Mouse (Mus musculus) limb, embryonic 15.5 days (tissue): ENCODE data around the gene Mrap. TPM values are rescaled to one million over a fixed set of nuclear protein-coding genes. Genes with fewer than 3 reads are reported as not detected.

Experiments used
- ATAC-seq: fragments of 200-750 bp; cut with Nextera tagmentation; 2 replicates; pipeline ENCODE4 v1.8.0; 2017; ENCODE audit warnings: low read depth, moderate TSS enrichment; ENCODE audit not compliant: insufficient number of reproducible peaks, low FRiP score, low TSS enrichment
- H3K27ac ChIP-seq: fragments of 300-500 bp; sonication (generic); 2 replicates; pipeline ENCODE4 v1.5.1; 2015; ENCODE audit warnings: moderate library complexity, mild to moderate bottlenecking, inconsistent platforms
- H3K27me3 ChIP-seq: fragments of 300-500 bp; sonication (generic); 2 replicates; pipeline ENCODE4 v1.6.1; 2015; ENCODE audit warnings: inconsistent platforms
- H3K36me3 ChIP-seq: fragments of 300-500 bp; sonication (generic); 2 replicates; pipeline ENCODE4 v1.6.1; 2015; ENCODE audit warnings: inconsistent platforms
- H3K4me1 ChIP-seq: fragments of 300-500 bp; sonication (generic); 2 replicates; pipeline ENCODE4 v1.6.1; 2015; ENCODE audit warnings: inconsistent platforms
- H3K4me2 ChIP-seq: fragments of 300-500 bp; sonication (generic); 2 replicates; pipeline ENCODE4 v1.6.1; 2015; ENCODE audit warnings: mild to moderate bottlenecking, inconsistent platforms
- H3K4me3 ChIP-seq: fragments of 300-500 bp; sonication (generic); 2 replicates; pipeline ENCODE4 v1.5.1; 2015; ENCODE audit warnings: mild to moderate bottlenecking, inconsistent platforms
- H3K9ac ChIP-seq: fragments of 300-500 bp; sonication (generic); 2 replicates; pipeline ENCODE4 v1.6.1; 2015; ENCODE audit warnings: inconsistent platforms
- H3K9me3 ChIP-seq: fragments of 300-500 bp; sonication (generic); 2 replicates; pipeline ENCODE4 v1.6.1; 2016; ENCODE audit warnings: inconsistent platforms
- WGBS: fragments of 180-500 bp; shearing (Covaris S2); methylation state at CpG from one replicate; pipeline ENCODE4 v1.1.7; 2015; 5-methylcytosine and 5-hydroxymethylcytosine counted together
- polyA plus RNA-seq: library from polyadenylated mRNA; unstranded; fragments of >200 nt; fragmentation: Nextera tagmentation; extraction: Ambion mirVana; gene quantifications from 2 replicates; pipeline ENCODE4 v1.2.1, GENCODE M21; 2015

The Mrap gene
- polyA plus RNA-seq, 1 experiment from 2014 or later = 0.31 TPM

- Histone ChIP-seq H3K4me3 (no peak overlapping the region), H3K9ac (no peak overlapping the region), H3K36me3 (no peaks in the 10 kb centered on the region), H3K27me3 (no peaks in the 10 kb centered on the region), H3K4me2 (peak overlapping the region; percentile 26; the same call in 1 of the 2 replicates), H3K9me3 (no peaks in the 10 kb centered on the region), H3K4me1 (peaks cover 24% of the 10 kb centered on the region), H3K27ac (no peak overlapping the region)
- WGBS = 64% methylated on average over 12 of the region's 12 CpGs
- no peak for ATAC-seq
Measured at GRCm38 (mm10) chr16:90710313-90710712, 27.7 kb upstream of the Mrap start.

GRCm38 (mm10) chr16:90724051-90724450, 14.0 kb upstream of the Mrap start:
- H3K4me2 ChIP-seq = no peak overlapping the region
- H3K4me3 ChIP-seq = no peak overlapping the region
- ATAC-seq = no peak
- no peak overlapping the region for H3K9ac ChIP-seq
- no peaks in the 10 kb centered on the region for H3K9me3 ChIP-seq
- H3K27me3 ChIP-seq = no peaks in the 10 kb centered on the region
- H3K4me1 ChIP-seq = peaks cover 8% of the 10 kb centered on the region
- H3K27ac ChIP-seq = no peak overlapping the region
- WGBS = 96% methylated on average over 4 of the region's 4 CpGs
- H3K36me3 ChIP-seq = peaks cover 42% of the 10 kb centered on the region

- Histone ChIP-seq H3K27me3 (no peaks in the 10 kb centered on the region), H3K9ac (peak overlapping the region; percentile 60), H3K9me3 (no peaks in the 10 kb centered on the region; the same call in 1 of the 2 replicates), H3K36me3 (peaks cover 23% of the 10 kb centered on the region), H3K4me1 (peaks cover 8% of the 10 kb centered on the region), H3K4me2 (peak overlapping the region; percentile 96), H3K27ac (no peak overlapping the region), H3K4me3 (peak overlapping the region; percentile 71)
- 4% methylated on average over 38 of the region's 38 CpGs for WGBS
- peak; percentile 53 for ATAC-seq
Measured at GRCm38 (mm10) chr16:90726600-90727227, 11.3 kb upstream of the Mrap start.

GRCm38 (mm10) chr16:90727233-90728115, 10.5 kb upstream of the Mrap start, which contains the start of gene Mis18a:
Mis18a (minus strand) TSS chr16:90727404.
- ATAC-seq = peak; percentile 89
- peaks cover 8% of the 10 kb centered on the region for H3K4me1 ChIP-seq
- peak within 1 kb of the TSS; percentile 96 for H3K4me2 ChIP-seq
- peak within 1 kb of the TSS; percentile 71 for H3K4me3 ChIP-seq
- H3K9me3 ChIP-seq = no peaks in the 10 kb centered on the region; the same call in 1 of the 2 replicates
- H3K27me3 ChIP-seq = no peaks in the 10 kb centered on the region
- 2% methylated on average over 53 of the region's 53 CpGs for WGBS
- H3K36me3 ChIP-seq = peaks cover 18% of the 10 kb centered on the region; the same call in 1 of the 2 replicates
- H3K9ac ChIP-seq = peak within 1 kb of the TSS; percentile 63
- H3K27ac ChIP-seq = peak within 1 kb of the TSS; percentile 87

- no peak overlapping the region for H3K27ac ChIP-seq
- no peak for ATAC-seq
- no peak overlapping the region for H3K9ac ChIP-seq
- no peak overlapping the region for H3K4me3 ChIP-seq
- 77% methylated on average over 4 of the region's 4 CpGs for WGBS
- H3K36me3 ChIP-seq = no peaks in the 10 kb centered on the region
- no peaks in the 10 kb centered on the region for H3K4me1 ChIP-seq
- no peaks in the 10 kb centered on the region for H3K27me3 ChIP-seq
- no peak overlapping the region for H3K4me2 ChIP-seq
- no peaks in the 10 kb centered on the region; the same call in 1 of the 2 replicates for H3K9me3 ChIP-seq
Measured at GRCm38 (mm10) chr16:90735611-90736010, 2.4 kb upstream of the Mrap start.

- H3K27me3 ChIP-seq = no peaks in the 10 kb centered on the region
- no peaks in the 10 kb centered on the region for H3K36me3 ChIP-seq
- H3K9ac ChIP-seq = no peak overlapping the region
- no peaks in the 10 kb centered on the region for H3K4me1 ChIP-seq
- no peak overlapping the region for H3K27ac ChIP-seq
- ATAC-seq = no peak
- 54% methylated on average over 10 of the region's 10 CpGs for WGBS
- no peaks in the 10 kb centered on the region for H3K9me3 ChIP-seq
- no peak overlapping the region for H3K4me3 ChIP-seq
- no peak overlapping the region for H3K4me2 ChIP-seq
Measured at GRCm38 (mm10) chr16:90736672-90737270, 1.2 kb upstream of the Mrap start.

- ATAC-seq = no peak
- Histone ChIP-seq H3K4me1 (no peaks in the 10 kb centered on the region), H3K36me3 (peaks cover 13% of the 10 kb centered on the region), H3K9me3 (no peaks in the 10 kb centered on the region), H3K4me2 (no peak overlapping the region), H3K27ac (no peak overlapping the region), H3K27me3 (no peaks in the 10 kb centered on the region), H3K9ac (no peak overlapping the region), H3K4me3 (no peak overlapping the region)
- 81% methylated on average over 6 of the region's 6 CpGs for WGBS
Measured at GRCm38 (mm10) chr16:90747143-90747542, 9.1 kb downstream of the Mrap start.

- peaks cover 23% of the 10 kb centered on the region for H3K36me3 ChIP-seq
- H3K27ac ChIP-seq = no peak overlapping the region
- no peak for ATAC-seq
- no peaks in the 10 kb centered on the region for H3K4me1 ChIP-seq
- WGBS = 98% methylated on average over 7 of the region's 7 CpGs
- no peak overlapping the region for H3K9ac ChIP-seq
- no peaks in the 10 kb centered on the region for H3K9me3 ChIP-seq
- H3K4me3 ChIP-seq = no peak overlapping the region
- no peak overlapping the region for H3K4me2 ChIP-seq
- no peaks in the 10 kb centered on the region for H3K27me3 ChIP-seq
Measured at GRCm38 (mm10) chr16:90748169-90748568, 10.2 kb downstream of the Mrap start.

- H3K36me3 ChIP-seq = peaks cover 69% of the 10 kb centered on the region
- WGBS = 92% methylated on average over 13 of the region's 13 CpGs
- ATAC-seq = no peak
Measured at GRCm38 (mm10) chr16:90753386-90753941, 15.5 kb downstream of the Mrap start.

GRCm38 (mm10) chr16:90759335-90759734, 21.3 kb downstream of the Mrap start:
- Histone ChIP-seq H3K27ac (no peak overlapping the region), H3K4me3 (no peak overlapping the region), H3K4me1 (no peaks in the 10 kb centered on the region), H3K9me3 (no peaks in the 10 kb centered on the region), H3K27me3 (no peaks in the 10 kb centered on the region), H3K9ac (no peak overlapping the region), H3K4me2 (no peak overlapping the region), H3K36me3 (peaks cover 87% of the 10 kb centered on the region)
- no peak for ATAC-seq
- 64% methylated on average over 3 of the region's 3 CpGs for WGBS

More at GRCm38 (mm10) chr16:90753386-90753941, 15.5 kb downstream of the Mrap start:
- Histone ChIP-seq H3K27ac (no peak overlapping the region), H3K4me2 (no peak overlapping the region), H3K9ac (no peak overlapping the region), H3K4me3 (no peak overlapping the region), H3K27me3 (no peaks in the 10 kb centered on the region), H3K9me3 (no peaks in the 10 kb centered on the region), H3K4me1 (no peaks in the 10 kb centered on the region)

GRCm38 (mm10) chr16:90760515-90760914, 22.5 kb downstream of the Mrap start:
- H3K4me2 ChIP-seq = no peak overlapping the region
- 71% methylated on average over 4 of the region's 4 CpGs for WGBS
- no peaks in the 10 kb centered on the region for H3K4me1 ChIP-seq
- H3K4me3 ChIP-seq = no peak overlapping the region
- peaks cover 82% of the 10 kb centered on the region for H3K36me3 ChIP-seq
- H3K27ac ChIP-seq = no peak overlapping the region
- no peaks in the 10 kb centered on the region for H3K9me3 ChIP-seq
- no peak for ATAC-seq
- H3K9ac ChIP-seq = no peak overlapping the region
- no peaks in the 10 kb centered on the region for H3K27me3 ChIP-seq
